Comparison of ENCODE assay signal across 32 mouse cellular contexts in genomic region chr9:120845538-120845937, GRCm38 (mm10).
DNase-seq lines count a peak whose midpoint lies in the region; ATAC-seq and TF ChIP-seq lines count a peak whose summit lies in the region.
"Had no signal": no experiment of that assay in that cellular context is flagged by ENCODE, and none has a peak within 500 bp of the region (broad histone marks: within the 10 kb centered on the region; RNA-seq: fewer than 3 reads in every experiment).

No protein-coding gene starts in this region.

- 64% methylated on average over 10 of the region's 10 CpGs for WGBS in forebrain, postnatal 0 days
- 84% methylated on average over 10 of the region's 10 CpGs for WGBS in forebrain, embryonic 12.5 days

- H3K4me2 ChIP-seq in forebrain, postnatal 0 days (ENCODE audit: low read depth), result no peak overlapping the region
- H3K4me2 ChIP-seq in forebrain, embryonic 12.5 days, result no peak overlapping the region
- H3K4me2 ChIP-seq: embryonic facial prominence, embryonic 12.5 days; forebrain, embryonic 15.5 days; heart, embryonic 12.5 days; hindbrain, embryonic 15.5 days; limb, embryonic 15.5 days; lung, embryonic 14.5 days had no signal

- DNase-seq in forebrain, postnatal 0 days, result no peak
- peak; percentile 42 to 66 for DNase-seq in layer of hippocampus, adult 2 months (ENCODE audit: low spot score in 2 of 2)
- no peak for DNase-seq in layer of hippocampus, adult 9-10 months (ENCODE audit: low spot score)
- DNase-seq in right cerebral cortex, adult 18-20 months, result peak; percentile 59
- no peak for DNase-seq in right cerebral cortex, postnatal 4 days
- peak; percentile 80 for DNase-seq in telencephalon, adult 2 months (ENCODE audit: low read depth, low spot score)
- no peak for DNase-seq in neural tube, embryonic 10.5 days (ENCODE audit: extremely low spot score, low spot score)
- DNase-seq: adrenal gland, adult 8-10 months; cerebellum, adult 11 months; cerebellum, adult 9-10 months; cerebellum, postnatal 36 days; embryo, embryonic 11 days; heart, adult 2 months; kidney, adult 11 months; kidney, postnatal 36 days; lung, embryonic 14.5 days; lung, postnatal 14 days; midbrain, embryonic 14.5 days; spleen, adult 18-20 months; thymus, adult 18-20 months; thymus, postnatal 25 days had no signal

- TF ChIP-seq CTCF in forebrain, postnatal 0 days (IDR thresholded peaks at IDR 0.05; ENCODE audit: low read depth), result no peak
- TF ChIP-seq CTCF in layer of hippocampus, adult 2 months (conservative IDR thresholded peaks at IDR 0.05), result no peak

- H3K27me3 ChIP-seq in forebrain, postnatal 0 days (ENCODE audit: insufficient read depth, low read length), result no peaks in the 10 kb centered on the region
- no peaks in the 10 kb centered on the region for H3K27me3 ChIP-seq in forebrain, embryonic 12.5 days
- H3K27me3 ChIP-seq: CH12.LX; embryonic facial prominence, embryonic 12.5 days; forebrain, embryonic 15.5 days; heart, embryonic 12.5 days; hindbrain, embryonic 15.5 days; limb, embryonic 15.5 days had no signal

- no peak overlapping the region for H3K4me3 ChIP-seq in forebrain, postnatal 0 days (ENCODE audit: low read depth, low read length)
- no peak overlapping the region for H3K4me3 ChIP-seq in forebrain, embryonic 12.5 days (replicated peaks)
- H3K4me3 ChIP-seq in layer of hippocampus, adult 2 months, result no peak overlapping the region
- H3K4me3 ChIP-seq: embryonic facial prominence, embryonic 12.5 days; forebrain, embryonic 15.5 days; heart, adult 2 months; heart, embryonic 12.5 days; hindbrain, embryonic 15.5 days; limb, embryonic 10.5 days; limb, embryonic 15.5 days had no signal

- H3K9me3 ChIP-seq in forebrain, postnatal 0 days (ENCODE audit: low read length), result no peaks in the 10 kb centered on the region
- no peaks in the 10 kb centered on the region for H3K9me3 ChIP-seq in forebrain, embryonic 12.5 days
- H3K9me3 ChIP-seq: embryonic facial prominence, embryonic 12.5 days; forebrain, embryonic 15.5 days; heart, embryonic 12.5 days; hindbrain, embryonic 15.5 days; limb, embryonic 10.5 days; limb, embryonic 15.5 days had no signal

- no peak overlapping the region for H3K27ac ChIP-seq in forebrain, postnatal 0 days (ENCODE audit: low read depth, low read length)
- H3K27ac ChIP-seq in forebrain, embryonic 12.5 days, result no peak overlapping the region
- peak overlapping the region; percentile 75 for H3K27ac ChIP-seq in layer of hippocampus, adult 2 months
- H3K27ac ChIP-seq: embryonic facial prominence, embryonic 12.5 days; forebrain, embryonic 15.5 days; heart, adult 2 months; hindbrain, embryonic 15.5 days; limb, embryonic 10.5 days; limb, embryonic 15.5 days; liver, embryonic 14.5 days had no signal

- H3K36me3 ChIP-seq in forebrain, postnatal 0 days (ENCODE audit: insufficient read depth), result no peaks in the 10 kb centered on the region
- H3K36me3 ChIP-seq in forebrain, embryonic 12.5 days (replicated peaks), result no peaks in the 10 kb centered on the region
- H3K36me3 ChIP-seq: embryonic facial prominence, embryonic 12.5 days; forebrain, embryonic 15.5 days; heart, embryonic 12.5 days; hindbrain, embryonic 15.5 days; limb, embryonic 10.5 days; limb, embryonic 15.5 days had no signal

- peak; percentile 38 for ATAC-seq in forebrain, postnatal 0 days
- ATAC-seq in forebrain, embryonic 12.5 days (ENCODE audit: low FRiP score), result no peak
- ATAC-seq: activated CD4-positive, CD25-positive, alpha-beta regulatory T cell, adult 4 months; forebrain, embryonic 15.5 days; inflammation-experienced regulatory T-cells, adult 6 months had no signal

- H3K9ac ChIP-seq in forebrain, postnatal 0 days, result no peak overlapping the region
- no peak overlapping the region for H3K9ac ChIP-seq in forebrain, embryonic 12.5 days
- H3K9ac ChIP-seq: embryonic facial prominence, embryonic 12.5 days; forebrain, embryonic 15.5 days; heart, embryonic 12.5 days; hindbrain, embryonic 15.5 days; limb, embryonic 15.5 days; liver, embryonic 14.5 days; lung, embryonic 14.5 days had no signal

- no peaks in the 10 kb centered on the region for H3K4me1 ChIP-seq in forebrain, postnatal 0 days (ENCODE audit: insufficient read depth)
- no peaks in the 10 kb centered on the region for H3K4me1 ChIP-seq in forebrain, embryonic 12.5 days
- H3K4me1 ChIP-seq: forebrain, embryonic 15.5 days; hindbrain, embryonic 15.5 days; limb, embryonic 10.5 days had no signal

Comparison
In these comparisons a context has a peak if more than half of its experiments do, and no peak if none do; other contexts are left out.
1. DNase-seq: peak in layer of hippocampus, adult 2 months (2 of 2), right cerebral cortex, adult 18-20 months (single experiment) and telencephalon, adult 2 months (single experiment); none in forebrain, postnatal 0 days (single experiment), layer of hippocampus, adult 9-10 months (single experiment), right cerebral cortex, postnatal 4 days (single experiment) and neural tube, embryonic 10.5 days (single experiment).